Mouse (Mus musculus): ENCODE results near the gene Mtmr3.

Mtmr3 gene

GRCm38 (mm10) chr11:4522142-4522664 is 72.5 kb downstream of the Mtmr3 start:
- no peak for DNase-seq (ENCODE audit: low read depth, low spot score)

- DNase-seq (ENCODE audit: low read depth, low spot score), result no peak
These were observed 75.7 kb downstream of the Mtmr3 start for GRCm38 (mm10) chr11:4518981-4519380.

GRCm38 (mm10) chr11:4507421-4507820 is 87.2 kb downstream of the Mtmr3 start:
- no peak for DNase-seq (ENCODE audit: low read depth, low spot score)

GRCm38 (mm10) chr11:4506486-4506885 is 88.2 kb downstream of the Mtmr3 start:
- DNase-seq (ENCODE audit: low read depth, low spot score), result no peak

- no peak for DNase-seq (ENCODE audit: low read depth, low spot score)
These were observed 92.5 kb downstream of the Mtmr3 start for GRCm38 (mm10) chr11:4502206-4502605.

- no peak for DNase-seq (ENCODE audit: low read depth, low spot score)
These were observed 93.8 kb downstream of the Mtmr3 start for GRCm38 (mm10) chr11:4500826-4501225.

- no peak for DNase-seq (ENCODE audit: low read depth, low spot score)
These were observed 94.4 kb downstream of the Mtmr3 start for GRCm38 (mm10) chr11:4500261-4500660.

- DNase-seq (ENCODE audit: low read depth, low spot score), result no peak
These were observed 95.2 kb downstream of the Mtmr3 start for GRCm38 (mm10) chr11:4499456-4499855.

- no peak for DNase-seq (ENCODE audit: low read depth, low spot score)
These were observed 95.9 kb downstream of the Mtmr3 start for GRCm38 (mm10) chr11:4498774-4499173.

GRCm38 (mm10) chr11:4497501-4498118 is 97.1 kb downstream of the Mtmr3 start:
- no peak for DNase-seq (ENCODE audit: low read depth, low spot score)

GRCm38 (mm10) chr11:4495021-4495540 is 99.6 kb downstream of the Mtmr3 start:
- DNase-seq (ENCODE audit: low read depth, low spot score), result no peak

GRCm38 (mm10) chr11:4489207-4489606 is 105.5 kb downstream of the Mtmr3 start:
- no peak for DNase-seq (ENCODE audit: low read depth, low spot score)

GRCm38 (mm10) chr11:4488798-4489197 is 105.9 kb downstream of the Mtmr3 start:
- no peak for DNase-seq (ENCODE audit: low read depth, low spot score)

GRCm38 (mm10) chr11:4488367-4488766 is 106.3 kb downstream of the Mtmr3 start:
- DNase-seq (ENCODE audit: low read depth, low spot score), result no peak

- DNase-seq (ENCODE audit: low read depth, low spot score), result peak; percentile 25
These were observed 107.2 kb downstream of the Mtmr3 start for GRCm38 (mm10) chr11:4487401-4487965.

- DNase-seq (ENCODE audit: low read depth, low spot score), result no peak
These were observed 110.1 kb downstream of the Mtmr3 start for GRCm38 (mm10) chr11:4484541-4484940.

GRCm38 (mm10) chr11:4482641-4483040 is 112.0 kb downstream of the Mtmr3 start:
- no peak for DNase-seq (ENCODE audit: low read depth, low spot score)

GRCm38 (mm10) chr11:4476184-4476697 is 118.4 kb downstream of the Mtmr3 start:
- DNase-seq (ENCODE audit: low read depth, low spot score), result no peak

- no peak for DNase-seq (ENCODE audit: low read depth, low spot score)
These were observed 122.0 kb downstream of the Mtmr3 start for GRCm38 (mm10) chr11:4472464-4473179.

GRCm38 (mm10) chr11:4471734-4472133 is 122.9 kb downstream of the Mtmr3 start:
- no peak for DNase-seq (ENCODE audit: low read depth, low spot score)

- no peak for DNase-seq (ENCODE audit: low read depth, low spot score)
These were observed 123.4 kb downstream of the Mtmr3 start for GRCm38 (mm10) chr11:4471251-4471650.

GRCm38 (mm10) chr11:4469091-4469490 is 125.6 kb downstream of the Mtmr3 start:
- DNase-seq (ENCODE audit: low read depth, low spot score), result no peak
